Mouse (Mus musculus): ENCODE results near the gene Vmn2r67. TPM values are rescaled to one million over a fixed set of nuclear protein-coding genes. Genes with fewer than 3 reads are reported as not detected.

Vmn2r67 gene
- polyA plus RNA-seq (2012; rRNA removed; ENCODE audit: low replicate concordance) = not detected in 2 replicates

GRCm38 (mm10) chr7:85155898-85156297, at the start of gene Vmn2r67:
Gene Vmn2r67, minus strand, starts transcription at chr7:85155998.

Other genes with a start within 250 kb of the Vmn2r67 start
- not detected in 2 replicates for gene Vmn2r65, start 191.9 kb downstream of the Vmn2r67 start, polyA plus RNA-seq (2012; rRNA removed; ENCODE audit: low replicate concordance)
- not detected in 2 replicates for gene Vmn2r66, start 143.7 kb downstream of the Vmn2r67 start, polyA plus RNA-seq (2012; rRNA removed; ENCODE audit: low replicate concordance)
- gene Vmn2r68, start 81.8 kb upstream of the Vmn2r67 start, polyA plus RNA-seq (2012; rRNA removed; ENCODE audit: low replicate concordance) = not detected in 2 replicates